Mouse (Mus musculus) brain, embryonic 14.5 days (tissue): ENCODE measurements around the gene Syndig1. TPM values are rescaled to one million over a fixed set of nuclear protein-coding genes. Genes with fewer than 3 reads are reported as not detected.

ENCODE experiments used
- DNase-seq: peaks from one replicate; pipeline ENCODE4 v3.0.0-alpha.2; 2011; ENCODE audit warnings: low read depth
- CTCF ChIP-seq: fragments of 200-500 bp; IDR thresholded peaks from 2 replicates; pipeline ENCODE4 v1.5.1; 2012; ENCODE audit warnings: inconsistent platforms, mild to moderate bottlenecking, moderate library complexity, borderline replicate concordance; ENCODE audit not compliant: insufficient read depth, insufficient read length; ENCODE audit errors: extremely low read depth
- POLR2A ChIP-seq: fragments of 200-500 bp; IDR thresholded peaks from 2 replicates; pipeline ENCODE4 v1.6.1; 2012; ENCODE audit warnings: mild to moderate bottlenecking, inconsistent platforms, borderline replicate concordance; ENCODE audit not compliant: poor library complexity, insufficient read depth, insufficient read length, severe bottlenecking; ENCODE audit errors: extremely low read depth
- polyA plus RNA-seq: library from polyadenylated mRNA; depleted of rRNA; stranded (reverse); fragments of >200 nt; gene quantifications from 2 replicates; pipeline ENCODE4 v1.2.3, GENCODE M21; 2012

Gene Syndig1
- polyA plus RNA-seq, 1 experiment: 17.3 TPM

- peak; percentile 52 for DNase-seq
- TF ChIP-seq CTCF: peak; percentile 14; the same call in 1 of the 2 replicates
- no peak for TF ChIP-seq POLR2A
These were observed 2.6 kb downstream of the Syndig1 start for GRCm38 (mm10) chr2:149831459-149832245.

GRCm38 (mm10) chr2:149832301-149832700 is 3.3 kb downstream of the Syndig1 start:
- no peak for DNase-seq

GRCm38 (mm10) chr2:149835091-149835490 is 6.1 kb downstream of the Syndig1 start:
- DNase-seq: no peak
- TF ChIP-seq POLR2A (no peak), CTCF (no peak)

More at GRCm38 (mm10) chr2:149832301-149832700, 3.3 kb downstream of the Syndig1 start:
- TF ChIP-seq POLR2A (no peak), CTCF (no peak)

GRCm38 (mm10) chr2:149836471-149837135 is 7.6 kb downstream of the Syndig1 start:
- TF ChIP-seq CTCF (no peak), POLR2A (no peak)
- no peak for DNase-seq

GRCm38 (mm10) chr2:149839666-149840065 is 10.7 kb downstream of the Syndig1 start:
- no peak for DNase-seq
- TF ChIP-seq POLR2A (no peak), CTCF (no peak)

- DNase-seq: no peak
These were observed 15.6 kb downstream of the Syndig1 start for GRCm38 (mm10) chr2:149844575-149844974.

GRCm38 (mm10) chr2:149848778-149849177 is 19.8 kb downstream of the Syndig1 start:
- no peak for DNase-seq

More at GRCm38 (mm10) chr2:149844575-149844974, 15.6 kb downstream of the Syndig1 start:
- TF ChIP-seq CTCF (no peak), POLR2A (no peak)

GRCm38 (mm10) chr2:149861002-149861401 is 32.0 kb downstream of the Syndig1 start:
- TF ChIP-seq POLR2A (no peak), CTCF (no peak)
- no peak for DNase-seq

More at GRCm38 (mm10) chr2:149848778-149849177, 19.8 kb downstream of the Syndig1 start:
- TF ChIP-seq CTCF: no peak
- TF ChIP-seq POLR2A: no peak

- DNase-seq: no peak
- TF ChIP-seq POLR2A (no peak), CTCF (no peak)
These were observed 37.0 kb downstream of the Syndig1 start for GRCm38 (mm10) chr2:149865914-149866435.

- no peak for TF ChIP-seq POLR2A
- TF ChIP-seq CTCF: no peak
- DNase-seq: peak; percentile 29
These were observed 41.5 kb downstream of the Syndig1 start for GRCm38 (mm10) chr2:149870496-149870895.

- TF ChIP-seq POLR2A: no peak
- no peak for TF ChIP-seq CTCF
- no peak for DNase-seq
These were observed 43.5 kb downstream of the Syndig1 start for GRCm38 (mm10) chr2:149872496-149872895.
